Mouse (Mus musculus) adrenal gland (tissue): ENCODE results near the gene Ak3.

Source experiments
- intact Hi-C: fragments of 180-260 bp; cut with DNase I; formaldehyde crosslinking; loops from one replicate; pipeline ENCODE4 v1.15.1; 2025
- long read RNA-seq, 2 experiments: library from polyadenylated mRNA; unstranded; transcript quantifications; one replicate each; pipeline ENCODE4 v2.0.0; 2020; ENCODE audit warnings: borderline replicate concordance in 1 of 2; ENCODE audit not compliant: insufficient replicate concordance in 1 of 2

The Ak3 gene
- long read RNA-seq, experiment 1, transcript Ak3-201 (5 exons, 2,809 nt) = major isoform, 104 of 122 reads
- long read RNA-seq, experiment 1, partial matches to known transcripts = 6 of 122 reads
- long read RNA-seq, experiment 1, other reads (novel, unspliced or antisense) = 12 of 122 reads
- long read RNA-seq, experiment 2, transcript Ak3-201 (5 exons, 2,809 nt) = major isoform, 68 of 83 reads
- long read RNA-seq, experiment 2, partial matches to known transcripts = 1 of 83 reads
- long read RNA-seq, experiment 2, other reads (novel, unspliced or antisense) = 14 of 83 reads

DNA sequence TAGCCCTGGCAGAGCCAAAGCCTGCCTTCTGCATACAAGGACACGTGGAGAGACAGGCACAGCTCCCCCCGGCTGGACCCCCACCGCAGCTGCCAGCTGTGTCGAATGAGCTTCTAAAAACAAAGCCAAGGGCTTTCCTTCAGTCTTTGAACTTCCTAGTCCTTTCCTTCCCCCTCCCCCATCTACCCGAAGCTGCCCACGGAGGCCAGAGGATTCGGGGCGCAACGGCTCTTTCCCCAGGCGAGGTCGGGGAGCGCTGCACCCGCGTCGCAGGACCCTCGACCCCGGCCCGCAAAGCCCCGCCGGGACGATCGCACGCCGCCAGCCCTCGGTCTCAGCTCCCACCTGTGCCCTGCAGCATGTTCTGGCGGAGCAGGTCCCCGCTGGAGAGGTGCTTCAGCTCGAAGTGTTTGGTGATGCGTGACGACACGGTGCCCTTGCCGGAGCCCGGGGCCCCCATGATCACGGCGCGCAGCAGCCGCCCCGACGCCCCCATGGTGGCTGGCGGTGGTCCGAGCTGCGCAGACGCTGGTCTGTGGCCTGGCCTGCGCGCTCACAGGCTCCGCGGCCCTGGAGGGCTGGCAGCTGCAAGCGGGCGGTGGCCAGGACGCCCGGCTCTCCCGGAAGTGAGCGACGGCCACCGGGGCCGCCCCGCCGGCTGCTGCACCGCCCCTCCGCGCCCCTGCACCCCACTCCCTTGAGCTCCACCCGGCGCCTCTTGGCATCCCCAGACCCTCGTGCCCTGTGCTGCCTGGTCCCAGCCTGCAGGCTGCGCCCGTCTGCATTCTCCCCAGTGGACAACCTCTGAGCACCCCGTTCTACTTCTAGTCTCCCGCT is at the start of gene Ak3:
TSS of gene Ak3 (minus strand) at position 628 of the 837 bp plus-strand sequence.
- intact Hi-C loops = loop anchor here (5.0 kb wide), 1 partner anchor 60 kb away; no protein-coding TSS in a partner anchor

GRCm38 (mm10) chr19:29092194-29092593 is 44.4 kb upstream of the Ak3 start:
- intact Hi-C loops = no loop called here

DNA sequence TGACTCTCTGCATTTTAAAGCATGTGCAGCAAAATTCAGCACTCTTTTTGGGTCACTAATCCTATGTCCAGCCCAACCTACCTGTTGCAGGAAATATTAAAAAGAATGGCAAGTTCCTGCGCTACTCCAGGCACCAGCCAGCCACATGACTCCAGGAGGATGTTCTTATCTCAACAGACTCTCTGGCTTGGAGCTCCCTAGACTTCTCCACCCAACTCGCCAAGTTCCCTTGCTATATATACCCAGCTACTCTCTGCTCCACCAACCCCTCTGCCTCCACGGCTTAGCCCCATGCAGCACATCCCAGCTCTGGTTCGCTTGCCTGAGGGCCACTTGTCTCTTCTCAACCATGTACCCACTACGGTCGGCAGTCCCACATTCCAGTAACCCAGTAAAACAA is 40.9 kb upstream of the Ak3 start:
- intact Hi-C loops = no loop called here

DNA sequence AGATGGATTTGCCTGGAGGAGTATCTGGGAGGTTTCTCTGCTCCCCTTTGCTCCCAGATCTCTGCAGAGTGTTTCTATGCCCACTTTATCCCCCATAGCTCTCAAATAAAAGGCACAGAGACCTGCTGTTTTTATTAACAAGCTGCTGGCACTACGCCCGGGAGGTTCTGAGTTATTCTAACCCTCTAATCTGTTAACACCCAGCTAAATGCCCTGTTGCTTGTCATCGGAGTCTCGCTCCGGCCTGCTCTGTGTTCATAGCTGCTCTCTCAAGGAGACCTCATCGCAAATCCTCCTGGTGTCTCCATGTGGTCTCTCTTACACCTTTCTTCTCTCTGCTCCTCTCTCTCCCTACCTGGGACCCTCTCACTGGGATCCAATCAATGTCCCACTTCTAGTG is 27.0 kb upstream of the Ak3 start:
- intact Hi-C loops = no loop called here

DNA sequence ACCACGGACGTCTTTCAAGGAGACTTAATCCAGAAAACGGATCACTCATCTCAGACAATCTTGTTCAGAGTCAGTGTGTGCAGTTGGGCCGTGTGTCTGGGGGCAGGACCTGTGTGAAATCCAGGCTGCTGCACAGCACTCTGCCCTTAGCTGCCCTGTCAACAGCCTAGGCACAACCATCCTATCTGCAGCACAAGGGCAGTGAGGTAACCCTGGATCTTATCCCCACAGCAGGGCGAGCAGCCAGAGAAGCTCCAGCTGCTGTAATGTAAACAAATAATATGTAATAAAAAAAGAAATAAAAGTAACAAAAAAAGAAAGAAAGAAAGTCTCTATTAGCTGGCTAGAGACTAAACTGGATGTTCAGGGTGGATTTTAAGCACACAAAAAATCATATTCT is 21.4 kb upstream of the Ak3 start:
- intact Hi-C loops = loop anchor here (10.0 kb wide), 1 partner anchor 436 kb away; no protein-coding TSS in a partner anchor

DNA sequence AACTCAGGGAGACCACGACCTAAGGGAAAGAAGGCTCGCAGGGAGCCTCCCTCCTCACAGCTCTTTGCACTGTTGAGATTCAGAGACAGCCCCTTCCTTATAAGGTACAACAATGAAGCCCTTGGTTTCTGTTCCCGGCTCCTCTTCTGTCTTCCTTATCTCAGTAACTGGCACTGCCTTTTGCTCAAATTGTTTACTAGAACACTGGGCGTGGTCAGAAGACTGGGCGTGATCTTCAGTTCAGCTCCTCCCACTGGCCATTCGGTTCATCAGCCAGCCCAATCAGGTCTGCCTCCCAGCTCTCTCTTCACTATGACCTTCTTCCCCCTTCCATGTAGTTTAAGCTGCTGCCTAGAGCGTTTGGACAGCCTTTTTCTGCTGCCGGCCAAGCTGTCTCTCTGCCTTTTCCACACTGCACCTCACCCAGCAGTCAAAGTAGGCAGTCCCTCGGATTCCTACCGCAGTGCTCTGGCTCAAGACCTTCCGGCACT is 19.3 kb upstream of the Ak3 start:
- intact Hi-C loops = loop anchor here (2.0 to 10.0 kb wide), 2 partner anchors 288 to 438 kb away; no protein-coding TSS in a partner anchor

DNA sequence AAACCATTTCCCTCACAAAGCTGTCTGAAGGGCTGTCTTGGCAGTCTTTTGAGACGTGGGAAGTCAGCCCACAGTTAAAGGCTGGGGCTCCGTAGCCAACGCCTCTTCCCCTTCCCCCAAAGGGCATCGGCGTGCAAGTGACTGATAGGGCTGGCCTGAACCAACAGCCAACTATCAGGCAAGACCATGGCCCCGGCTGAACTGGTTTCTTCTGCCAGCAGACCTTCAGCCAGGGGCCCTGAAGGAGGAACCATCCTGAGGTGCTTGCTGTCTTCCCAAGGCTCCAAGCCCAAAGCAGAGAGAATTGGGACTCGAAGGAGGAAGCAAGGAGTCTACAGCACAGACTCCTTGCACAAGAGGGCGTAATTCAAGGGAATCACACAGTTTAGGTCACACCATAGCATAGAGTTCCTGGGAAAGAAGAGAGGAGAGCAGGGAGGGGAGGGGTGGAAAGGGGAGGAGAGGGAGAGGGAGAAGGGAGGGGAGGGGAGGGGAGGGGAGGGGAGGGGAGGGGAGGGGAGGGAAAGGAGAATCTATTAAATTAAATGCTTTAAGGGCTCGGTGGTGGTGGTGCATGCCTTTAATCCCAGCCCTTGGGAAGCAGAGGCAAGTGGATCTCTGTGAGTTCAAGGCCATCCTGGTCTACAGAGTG is 16.8 kb upstream of the Ak3 start:
- intact Hi-C loops = loop anchor here (5.0 to 10.0 kb wide), 4 partner anchors 138 to 440 kb away; partner anchors contain the start of gene Jak2

- intact Hi-C loops = loop anchor here (5.0 to 10.0 kb wide), 4 partner anchors 139 to 441 kb away; partner anchors contain the start of gene Jak2
Measured at GRCm38 (mm10) chr19:29063577-29064363, 16.0 kb upstream of the Ak3 start.

GRCm38 (mm10) chr19:29063009-29063408 is 15.2 kb upstream of the Ak3 start:
- intact Hi-C loops = loop anchor here (5.0 to 10.0 kb wide), 4 partner anchors 139 to 442 kb away; partner anchors contain the start of gene Jak2

DNA sequence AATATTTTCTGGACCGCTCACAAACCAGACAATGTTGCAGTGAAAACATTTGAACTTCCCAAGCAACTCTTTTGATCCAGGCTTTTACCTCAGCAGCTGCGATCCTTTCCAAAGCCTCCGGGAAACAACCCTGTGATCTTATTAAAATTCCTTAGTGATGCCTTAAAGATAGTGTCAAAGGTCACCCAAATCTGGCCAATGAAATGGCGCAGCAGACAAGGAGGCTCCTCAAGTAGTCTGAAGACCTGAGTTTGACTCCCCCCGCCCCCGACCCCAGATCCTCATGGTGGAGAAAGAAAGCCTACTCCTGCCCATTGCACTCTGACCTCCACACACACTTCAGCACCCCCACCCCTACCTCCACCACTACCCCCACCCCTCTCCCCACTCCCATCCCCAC is 12.5 kb upstream of the Ak3 start:
- intact Hi-C loops = loop anchor here (2.0 to 10.0 kb wide), 5 partner anchors 142 to 445 kb away; partner anchors contain the start of gene Jak2

- intact Hi-C loops = loop anchor here (2.0 to 10.0 kb wide), 5 partner anchors 143 to 445 kb away; partner anchors contain the start of gene Jak2
Measured at GRCm38 (mm10) chr19:29059688-29060087, 11.9 kb upstream of the Ak3 start.

- intact Hi-C loops = no loop called here
Measured at GRCm38 (mm10) chr19:29058741-29059140, 11.0 kb upstream of the Ak3 start.

- intact Hi-C loops = no loop called here
Measured at GRCm38 (mm10) chr19:29055469-29055868, 7.7 kb upstream of the Ak3 start.

DNA sequence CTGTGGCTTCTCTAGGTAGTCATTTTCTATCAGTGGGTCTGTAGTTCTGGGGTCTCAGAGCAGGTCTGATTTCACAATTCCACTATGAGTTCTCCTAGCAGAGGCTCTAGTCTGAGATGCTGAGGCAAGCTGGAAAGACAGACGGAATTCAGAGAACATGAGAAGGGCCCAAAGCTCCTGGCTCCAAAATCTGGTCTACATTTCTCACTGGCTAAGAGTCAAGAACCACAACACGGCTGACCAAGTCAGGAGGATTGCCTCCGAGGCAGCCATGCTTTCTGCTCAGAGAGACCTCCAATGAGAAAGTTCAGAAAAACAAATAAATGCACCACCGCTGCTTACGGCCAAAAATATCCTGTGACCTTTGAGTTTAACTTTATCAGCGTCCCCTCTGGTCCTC is 6.8 kb upstream of the Ak3 start:
- intact Hi-C loops = no loop called here

DNA sequence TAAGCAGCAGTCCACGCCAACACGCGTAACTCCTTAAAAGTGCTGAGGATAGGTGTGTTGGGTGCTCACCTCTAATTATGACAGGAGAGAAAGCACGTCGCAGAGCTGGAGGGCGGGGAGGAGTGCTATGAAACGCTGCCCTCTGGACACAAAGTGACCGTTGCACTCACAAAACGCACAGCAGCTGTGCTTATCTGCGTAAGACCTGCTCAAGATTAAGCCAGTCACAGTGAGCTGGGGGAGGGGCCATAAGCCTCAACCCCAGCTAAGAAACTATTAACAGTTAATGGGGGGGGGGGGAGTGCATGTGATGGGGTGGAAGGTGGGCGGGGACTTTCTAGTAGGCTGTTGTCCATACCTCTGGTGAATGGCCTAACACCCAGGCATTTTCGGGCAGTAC is 5.0 kb upstream of the Ak3 start:
- intact Hi-C loops = no loop called here

GRCm38 (mm10) chr19:29050186-29050980 is 2.6 kb upstream of the Ak3 start:
- intact Hi-C loops = no loop called here

- intact Hi-C loops = loop anchor here (5.0 kb wide), 1 partner anchor 62 kb away; no protein-coding TSS in a partner anchor
Measured at GRCm38 (mm10) chr19:29049401-29050075, 1.8 kb upstream of the Ak3 start.

DNA sequence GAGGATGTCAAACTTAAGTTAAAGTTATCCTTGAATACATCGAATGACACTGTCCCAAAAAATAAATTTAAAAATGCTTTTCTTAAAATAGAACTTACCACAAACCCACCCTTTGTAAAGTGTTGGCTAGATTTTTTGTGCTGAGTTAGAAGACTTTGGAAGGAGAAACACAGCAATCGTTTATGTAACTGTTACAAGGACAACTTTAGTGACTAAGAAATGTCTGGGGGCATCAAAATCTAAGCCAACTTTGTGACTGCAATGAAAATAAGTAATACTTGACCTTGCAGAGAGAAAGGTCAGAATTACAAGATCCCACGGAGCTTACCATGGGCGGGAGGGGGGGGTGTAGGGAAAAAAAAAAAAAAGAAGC is 814 bp downstream of the Ak3 start:
- intact Hi-C loops = loop anchor here (5.0 kb wide), 1 partner anchor 60 kb away; no protein-coding TSS in a partner anchor
